Mouse (Mus musculus): ENCODE results near the gene Sf3a3. TPM values are rescaled to one million over a fixed set of nuclear protein-coding genes. Genes with fewer than 3 reads are reported as not detected.

Gene Sf3a3
- total RNA-seq, 2 experiments from 2014 or later: 31.1 to 32.2 TPM

GRCm38 (mm10) chr4:124766566-124766940, 52.0 kb downstream of the Sf3a3 start:
- intact Hi-C loops (cut with DNase I): no loop called here
- DNase-seq (ENCODE audit: low spot score in 2 of 2): no peak

GRCm38 (mm10) chr4:124768963-124769591, 54.5 kb downstream of the Sf3a3 start:
- DNase-seq (ENCODE audit: low spot score in 2 of 2): no peak

GRCm38 (mm10) chr4:124770624-124771023, 56.0 kb downstream of the Sf3a3 start:
- peak; percentile 49 to 80 for DNase-seq (ENCODE audit: low spot score in 2 of 2)

More at GRCm38 (mm10) chr4:124768963-124769591, 54.5 kb downstream of the Sf3a3 start:
- intact Hi-C loops (cut with DNase I): no loop called here

GRCm38 (mm10) chr4:124772125-124772524, 57.5 kb downstream of the Sf3a3 start:
- intact Hi-C loops (cut with DNase I): no loop called here
- no peak for DNase-seq (ENCODE audit: low spot score in 2 of 2)

More at GRCm38 (mm10) chr4:124770624-124771023, 56.0 kb downstream of the Sf3a3 start:
- intact Hi-C loops (cut with DNase I): no loop called here

GRCm38 (mm10) chr4:124773449-124773848, 58.9 kb downstream of the Sf3a3 start:
- no peak for DNase-seq (ENCODE audit: low spot score in 2 of 2)
- intact Hi-C loops (cut with DNase I): no loop called here

GRCm38 (mm10) chr4:124773995-124774394, 59.4 kb downstream of the Sf3a3 start:
- intact Hi-C loops (cut with DNase I): no loop called here
- DNase-seq (ENCODE audit: low spot score in 2 of 2): no peak

- intact Hi-C loops (cut with DNase I): no loop called here
- DNase-seq (ENCODE audit: low spot score in 2 of 2): no peak
Measured at GRCm38 (mm10) chr4:124774429-124774828, 59.9 kb downstream of the Sf3a3 start.

GRCm38 (mm10) chr4:124781361-124781760, 66.8 kb downstream of the Sf3a3 start:
- DNase-seq (ENCODE audit: low spot score in 2 of 2): no peak
- intact Hi-C loops (cut with DNase I): no loop called here

Small RNAs within 50 kb of the gene (microRNA-seq; reads per million reads assigned to microRNA genes)
- gene Gm24721 (0 reads per million in 2 experiments), gene Mir697 (0 reads per million in 2 experiments), gene Mir698 (0.34 to 4.0 reads per million in 2 experiments)

Other genes starting within 250 kb of the Sf3a3 start
- under 1 TPM; 0.40 to 0.55 TPM for gene 3100002H09Rik, start 104.0 kb upstream of the Sf3a3 start, total RNA-seq (2021)
- 10 to 100 TPM; 29.9 to 30.1 TPM for gene Pou3f1, start 58.0 kb upstream of the Sf3a3 start, total RNA-seq (2021)
- 10 to 100 TPM; 14.1 to 14.3 TPM for gene Utp11, start 21.2 kb upstream of the Sf3a3 start, total RNA-seq (2021)
- gene Fhl3, start 14.1 kb upstream of the Sf3a3 start, total RNA-seq (2021): 1 to 10 TPM; 3.8 to 4.2 TPM
- 10 to 100 TPM; 35.3 to 42.5 TPM for gene Inpp5b, start 27.1 kb downstream of the Sf3a3 start, total RNA-seq (2021)
- 10 to 100 TPM; 24.5 to 25.8 TPM for gene Mtf1, start 87.3 kb downstream of the Sf3a3 start, total RNA-seq (2021)
- gene Yrdc, start 135.9 kb downstream of the Sf3a3 start, total RNA-seq (2021): 10 to 100 TPM; 29.6 to 29.7 TPM
- 10 to 100 TPM; 88.7 to 91.2 TPM for gene 1110065P20Rik, start 136.4 kb downstream of the Sf3a3 start, total RNA-seq (2021)
- gene Maneal, start 147.4 kb downstream of the Sf3a3 start, total RNA-seq (2021): 10 to 100 TPM; 51.1 to 55.7 TPM
- 10 to 100 TPM; 32.4 to 34.4 TPM for gene Epha10, start 166.1 kb downstream of the Sf3a3 start, total RNA-seq (2021)
- gene 9930104L06Rik, start 222.3 kb downstream of the Sf3a3 start, total RNA-seq (2021): 10 to 100 TPM; 15.0 to 17.6 TPM
- 1 to 10 TPM; 2.8 TPM for gene Cdca8, start 224.5 kb downstream of the Sf3a3 start, total RNA-seq (2021)